Mouse (Mus musculus): ENCODE results near the gene 9330182L06Rik.

The 9330182L06Rik gene

DNA sequence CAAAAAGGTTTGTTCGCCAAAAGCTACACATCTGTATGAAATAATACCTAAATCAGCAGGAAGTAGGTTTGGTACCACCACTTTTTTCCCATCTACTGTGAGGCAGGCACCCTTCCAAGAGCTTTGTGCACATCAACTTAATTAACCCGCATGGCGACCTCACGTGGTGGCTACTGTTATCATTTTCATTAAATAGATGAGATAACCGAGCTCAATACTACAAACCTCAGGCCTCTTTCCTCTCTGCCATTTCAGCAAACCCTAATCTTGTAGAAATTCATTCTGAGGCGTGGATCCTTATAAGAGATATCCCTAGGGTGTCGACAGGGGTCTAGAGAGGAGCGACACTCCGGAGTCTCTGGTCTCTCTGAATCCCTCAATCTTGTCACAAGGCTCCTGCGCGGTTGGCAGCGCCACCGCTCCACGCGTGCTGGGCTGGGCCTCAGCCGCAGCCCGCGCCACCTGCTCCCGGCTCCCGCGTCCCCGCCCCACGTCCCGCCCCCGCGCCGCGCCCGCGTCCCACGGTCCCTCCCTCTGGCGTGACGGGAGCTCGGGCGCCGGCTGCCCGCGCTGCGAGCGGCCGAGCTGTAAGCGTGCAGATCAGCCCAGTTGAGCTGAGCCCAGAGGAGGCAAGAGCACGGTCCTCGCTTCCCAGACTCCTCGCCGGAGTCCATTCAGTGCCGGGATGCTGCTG lies at the start of gene 9330182L06Rik:
9330182L06Rik (plus strand) TSS at position 533 of the 694 bp plus-strand sequence.
- DNase-seq (ENCODE audit: low read depth), result no peak

DNA sequence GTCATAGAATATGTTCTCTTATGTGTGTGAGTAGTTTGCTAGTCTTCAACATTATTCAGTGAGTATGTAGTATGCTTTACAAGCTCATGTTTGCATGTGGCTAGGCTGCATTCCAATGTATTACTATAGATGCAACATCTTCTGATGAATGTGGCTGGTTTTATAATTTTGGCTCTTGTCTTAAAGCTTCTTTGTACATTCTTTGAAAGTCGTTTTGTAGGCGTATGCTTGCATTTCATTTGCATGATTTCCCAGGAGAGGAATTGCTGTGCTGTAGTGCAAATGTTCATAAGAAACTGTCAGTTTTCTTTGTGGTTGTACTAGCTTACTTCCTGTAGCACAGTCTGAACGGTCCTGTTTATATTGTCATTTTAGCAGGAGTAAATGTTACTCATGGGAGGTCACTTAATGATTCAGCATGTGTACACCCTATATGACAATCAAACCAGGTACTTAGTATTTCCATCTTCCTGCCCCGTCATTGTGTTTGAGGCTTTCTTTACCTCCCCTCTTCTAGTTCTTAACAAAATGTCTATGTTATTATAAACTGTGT lies 38.4 kb upstream of the 9330182L06Rik start:
- DNase-seq (ENCODE audit: low read depth), result no peak

DNA sequence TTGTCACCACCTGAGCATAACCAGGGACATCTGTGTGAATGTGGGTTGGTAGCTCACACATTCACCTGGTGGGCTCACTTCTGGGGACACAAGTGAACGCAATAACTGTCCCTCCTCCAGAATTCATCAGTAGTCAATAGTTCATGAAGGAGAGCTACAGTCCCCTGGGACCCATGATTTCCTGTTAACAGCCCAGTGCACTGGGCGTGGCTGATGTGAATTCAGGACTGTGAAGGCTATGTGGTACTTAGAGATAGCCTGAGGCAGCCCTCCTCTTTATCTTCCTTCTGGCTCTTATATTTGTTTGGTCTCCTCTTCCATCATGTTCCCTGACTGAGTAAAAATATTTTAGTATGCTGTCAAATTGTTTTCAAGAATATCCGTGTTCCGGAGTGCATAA lies 1.6 kb upstream of the 9330182L06Rik start:
- no peak for DNase-seq (ENCODE audit: low read depth)

DNA sequence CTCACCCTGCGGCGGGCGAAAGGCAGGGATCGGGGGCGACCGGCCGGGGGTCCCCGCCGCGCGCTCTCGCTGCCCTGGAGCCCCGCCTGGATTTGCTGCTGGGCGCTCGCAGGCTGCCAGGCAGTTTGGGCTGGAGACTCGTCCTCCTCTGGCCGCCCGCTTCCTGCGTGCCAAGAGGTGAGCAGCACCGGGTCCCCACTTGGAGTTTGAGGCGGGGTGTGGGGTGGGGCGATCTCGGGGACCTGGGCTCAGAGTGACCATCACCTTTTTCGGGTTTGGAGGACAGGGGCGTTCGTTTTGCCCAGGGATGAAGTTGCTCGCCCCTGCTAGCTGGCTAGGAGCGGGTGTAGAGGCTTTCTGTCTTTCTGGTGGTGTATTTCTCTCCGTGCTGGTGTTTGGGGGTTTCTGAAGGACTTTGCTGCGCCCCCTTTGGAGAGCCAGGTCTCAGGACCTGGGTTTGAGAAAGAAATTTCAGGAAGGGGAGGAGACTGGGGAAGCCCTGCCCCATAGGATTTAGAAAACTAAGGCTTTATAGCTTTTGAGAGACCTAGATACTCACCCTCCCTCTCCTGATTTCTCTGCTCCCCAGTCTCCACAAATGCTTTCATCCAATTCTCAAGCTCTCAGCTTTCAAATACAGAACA lies 484 bp downstream of the 9330182L06Rik start:
- no peak for DNase-seq (ENCODE audit: low read depth)

DNA sequence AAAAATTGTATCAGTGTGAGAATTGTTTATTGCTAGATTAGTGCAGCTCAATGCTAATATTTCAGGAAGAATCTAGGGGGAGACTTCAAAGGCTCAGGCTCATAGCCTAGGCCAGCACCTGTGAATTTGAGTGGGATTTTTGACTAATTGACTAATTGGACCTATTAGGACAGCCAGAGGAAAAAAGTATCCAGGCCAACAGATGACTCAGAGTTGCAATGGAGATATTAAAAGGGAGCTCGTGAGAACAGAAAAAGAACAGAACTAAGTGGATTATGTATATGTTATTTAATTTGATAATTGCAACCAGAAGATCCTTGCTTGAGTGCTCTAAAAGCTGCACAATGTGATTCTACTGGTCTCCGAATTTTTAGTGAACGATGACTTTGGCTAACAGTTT lies 3.7 kb downstream of the 9330182L06Rik start:
- DNase-seq (ENCODE audit: low read depth), result no peak

DNA sequence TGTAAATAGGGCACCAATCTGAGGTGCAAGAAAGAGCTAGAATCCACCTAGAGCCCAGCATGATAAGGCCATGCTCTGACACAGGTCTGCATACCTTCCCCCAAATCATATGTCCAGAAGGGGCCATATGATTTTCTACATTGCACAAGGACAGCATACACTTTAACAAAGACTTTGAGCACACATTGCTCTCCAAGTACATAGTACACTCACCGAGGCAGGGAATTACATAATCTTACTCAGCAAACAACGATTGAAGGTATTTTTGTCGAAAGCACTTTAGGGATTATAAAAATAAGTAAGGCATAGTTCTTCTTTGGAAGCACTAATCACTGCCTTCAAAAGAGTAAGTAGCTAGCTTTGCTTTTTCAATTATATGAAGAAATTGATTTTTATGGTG lies 7.1 kb downstream of the 9330182L06Rik start:
- no peak for DNase-seq (ENCODE audit: low read depth)

DNA sequence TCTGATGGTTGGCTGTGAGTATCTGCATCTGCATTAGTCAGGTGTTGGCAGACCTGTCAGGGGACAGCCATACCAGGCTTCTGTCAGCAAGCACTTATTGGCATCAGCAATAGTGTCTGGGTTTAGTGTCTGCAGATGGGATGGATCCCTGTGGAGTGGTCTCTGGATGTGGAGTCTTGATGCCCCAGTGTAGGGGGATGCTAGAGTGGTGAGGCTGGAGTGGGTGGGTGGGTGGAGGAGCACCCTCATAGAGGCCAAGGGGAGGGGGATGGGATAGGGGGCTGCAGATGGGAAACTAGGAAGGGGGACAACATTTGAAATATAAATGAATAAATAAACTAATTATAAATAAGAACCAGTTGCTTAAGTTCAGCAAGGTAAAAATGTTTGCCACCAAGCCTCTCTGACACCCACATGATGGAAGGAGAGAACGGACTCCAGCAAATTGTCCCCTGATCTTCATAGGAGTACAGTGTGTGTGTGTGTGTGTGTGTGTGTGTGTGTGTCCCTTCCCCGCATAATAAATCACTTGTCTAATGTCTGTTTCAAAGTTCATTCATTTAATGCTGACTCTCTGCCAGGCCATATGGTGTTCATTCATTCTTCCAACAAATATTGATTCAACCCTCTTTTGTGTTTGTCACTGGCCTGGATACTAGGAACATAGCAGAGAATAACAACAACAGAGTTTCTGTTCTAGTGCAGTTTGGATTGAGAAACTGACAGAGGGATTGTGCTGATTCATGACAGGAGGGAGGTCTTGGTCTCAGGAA lies 30.0 kb downstream of the 9330182L06Rik start:
- no peak for DNase-seq (ENCODE audit: low read depth)

DNA sequence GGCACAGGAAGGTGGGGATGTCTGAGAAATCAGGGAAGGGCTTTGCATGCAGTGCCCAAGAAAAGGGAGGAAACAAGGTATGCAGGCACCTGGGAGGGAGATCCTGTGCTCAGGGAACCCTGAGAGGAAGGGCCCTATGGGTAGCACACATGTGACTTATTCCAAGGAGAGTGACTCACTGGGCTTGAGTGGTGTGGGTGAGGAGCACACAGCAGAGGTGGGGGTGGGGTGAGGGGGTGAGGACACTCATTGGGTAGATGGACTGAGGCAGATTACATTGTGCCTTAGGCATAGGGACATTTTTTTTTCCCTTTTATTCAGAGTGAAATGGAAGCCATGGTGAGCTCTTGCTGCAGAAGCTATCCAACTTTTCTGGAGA lies 30.6 kb downstream of the 9330182L06Rik start:
- DNase-seq (ENCODE audit: low read depth), result no peak

DNA sequence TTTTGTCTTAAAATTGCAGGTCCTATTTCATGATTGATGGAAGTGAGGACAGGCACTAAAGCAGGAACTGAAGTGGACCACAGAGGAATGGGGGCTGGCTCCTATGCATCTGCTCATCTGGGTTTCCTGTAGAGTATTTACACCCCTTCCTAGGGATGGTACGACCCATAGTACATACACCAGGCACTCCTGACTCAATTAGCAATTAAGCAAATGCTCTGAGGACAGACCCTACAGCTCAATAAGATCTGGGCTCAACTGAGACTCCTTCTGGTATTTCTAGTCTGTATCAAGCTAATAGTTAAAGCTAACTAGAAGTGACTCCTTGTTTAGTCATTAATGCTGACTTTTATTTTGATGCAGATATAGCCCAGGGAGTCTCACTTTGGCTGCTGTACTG lies 60.9 kb downstream of the 9330182L06Rik start:
- no peak for DNase-seq (ENCODE audit: low read depth)

DNA sequence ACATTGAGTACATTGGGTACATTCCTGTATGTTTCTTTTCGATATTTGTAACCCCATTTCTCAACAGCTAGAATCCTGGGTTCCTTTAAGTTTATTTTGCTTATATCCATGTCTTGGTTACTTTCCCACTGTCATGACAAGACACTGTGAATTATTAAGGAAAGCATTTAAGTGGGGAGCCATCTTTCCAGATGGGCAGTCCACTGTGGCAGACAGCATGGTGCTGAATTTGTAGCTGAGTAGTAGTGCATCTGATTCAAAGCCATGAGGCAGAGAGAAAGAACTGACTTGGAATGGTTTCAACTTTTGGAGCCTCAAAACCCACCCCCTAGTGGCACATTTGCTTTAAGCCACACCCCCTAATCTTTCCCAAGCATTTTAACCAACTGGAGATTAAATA lies 61.6 kb downstream of the 9330182L06Rik start:
- DNase-seq (ENCODE audit: low read depth), result no peak

DNA sequence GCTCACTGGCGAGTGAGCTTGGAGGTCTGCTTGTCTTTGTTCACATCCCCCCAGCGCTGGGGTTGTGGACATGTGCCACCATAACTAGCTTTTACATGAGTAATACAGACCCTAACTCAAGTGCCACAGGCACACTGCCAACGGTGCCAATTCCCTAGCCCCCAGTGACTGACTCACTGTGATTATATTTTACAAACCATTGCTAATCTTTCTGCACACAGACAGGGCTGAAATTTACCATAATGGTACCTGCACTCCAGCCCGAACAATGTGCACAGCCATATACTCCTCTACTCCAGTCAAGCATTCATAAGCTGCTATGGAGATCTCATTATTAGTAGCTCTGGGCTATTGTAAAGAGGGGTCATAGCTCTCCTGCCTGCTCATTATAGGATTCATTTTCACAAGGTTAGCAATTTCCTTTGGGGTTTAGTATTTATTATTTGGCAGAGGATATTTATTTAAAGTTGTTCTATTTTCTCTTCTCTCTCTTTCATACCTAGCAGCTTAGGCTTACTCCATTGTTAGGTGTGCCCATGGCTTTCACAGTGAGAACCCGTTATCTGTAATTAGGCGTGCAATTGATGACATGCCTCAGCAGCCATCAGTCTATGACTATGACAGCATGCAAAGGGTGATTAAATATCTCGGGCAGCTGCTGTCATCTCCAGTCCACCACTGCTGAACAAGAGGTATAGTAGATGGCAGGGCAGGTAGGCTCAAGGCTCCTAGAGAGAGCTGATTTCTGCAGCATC lies 73.0 kb downstream of the 9330182L06Rik start:
- no peak for DNase-seq (ENCODE audit: low read depth)

DNA sequence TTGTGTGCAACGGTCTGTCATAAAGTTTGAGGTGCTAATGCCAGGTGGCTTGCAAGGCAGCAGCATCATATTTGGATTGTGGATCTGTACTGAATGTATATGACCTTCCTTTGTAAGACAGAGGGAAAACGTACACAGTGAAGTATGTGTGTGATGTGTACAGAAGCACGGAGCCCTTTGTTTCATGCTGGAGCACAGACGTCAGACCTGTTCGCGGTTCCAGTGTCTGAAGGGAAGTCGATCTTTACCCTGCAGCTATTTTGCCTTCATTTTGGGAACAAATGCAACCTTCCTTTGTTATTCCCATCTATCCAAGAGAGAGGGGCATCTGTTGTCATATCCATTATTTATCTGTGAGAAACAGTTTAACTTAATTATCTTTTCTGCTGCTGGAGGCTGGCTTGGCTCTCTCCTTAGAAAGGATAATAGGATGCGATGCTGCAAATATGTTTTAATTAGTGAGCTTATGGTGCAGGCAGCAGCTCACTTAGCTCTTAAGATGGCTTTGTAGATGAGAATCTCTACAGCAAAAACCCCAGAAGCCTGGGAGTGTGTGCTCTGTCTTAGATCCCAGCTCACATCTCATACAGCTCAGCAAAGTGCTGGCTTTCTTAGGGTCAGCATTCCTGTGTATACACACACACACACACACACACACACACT lies 73.7 kb downstream of the 9330182L06Rik start:
- DNase-seq (ENCODE audit: low read depth), result no peak

DNA sequence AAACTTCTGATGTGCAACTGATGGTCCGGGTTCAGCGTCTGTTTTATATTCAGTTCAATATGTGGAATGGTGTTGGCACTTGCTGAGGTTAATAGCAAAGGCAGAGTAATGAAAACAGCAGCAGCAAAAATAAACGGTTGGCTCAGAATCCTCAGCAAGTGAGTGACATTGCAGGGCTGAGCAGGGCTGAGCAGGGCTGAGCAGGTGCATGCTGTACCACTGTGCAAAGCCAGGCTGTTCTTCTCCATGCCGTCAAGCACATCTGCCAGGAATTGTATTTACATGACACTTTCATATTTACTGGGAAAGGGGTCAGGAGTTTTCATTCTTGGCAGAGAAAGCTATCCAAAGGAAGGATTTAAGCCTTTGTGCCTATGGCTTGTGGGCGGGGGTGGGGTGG lies 78.7 kb downstream of the 9330182L06Rik start:
- no peak for DNase-seq (ENCODE audit: low read depth)

DNA sequence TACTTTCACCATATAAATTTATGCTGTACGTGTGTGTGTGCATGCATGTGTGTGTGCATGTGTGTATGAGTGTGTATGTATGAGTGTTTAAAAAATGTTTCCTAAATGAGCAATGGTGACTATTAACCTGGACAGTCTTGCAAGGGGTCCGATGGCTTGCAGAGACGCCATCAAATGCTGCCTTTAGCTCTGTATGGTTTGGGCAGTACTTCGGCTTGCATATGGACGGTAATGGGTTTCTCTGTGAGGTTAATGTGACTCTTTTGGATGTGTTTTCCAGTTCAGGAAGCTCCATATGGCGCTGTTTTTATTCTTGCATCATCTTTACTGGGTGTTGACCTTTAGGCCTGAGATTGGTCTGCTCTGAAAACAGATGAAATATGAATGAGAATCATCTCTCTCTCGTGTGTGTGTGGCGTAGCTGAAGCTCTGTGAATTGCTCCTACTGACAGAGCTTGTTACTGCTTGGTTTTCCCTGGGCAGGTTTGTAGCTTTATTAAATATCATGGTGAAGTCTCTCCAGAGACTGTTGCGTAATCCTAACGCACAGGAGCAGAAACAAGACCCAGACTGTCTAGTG lies 79.2 kb downstream of the 9330182L06Rik start:
- peak; percentile 5 for DNase-seq (ENCODE audit: low read depth)

DNA sequence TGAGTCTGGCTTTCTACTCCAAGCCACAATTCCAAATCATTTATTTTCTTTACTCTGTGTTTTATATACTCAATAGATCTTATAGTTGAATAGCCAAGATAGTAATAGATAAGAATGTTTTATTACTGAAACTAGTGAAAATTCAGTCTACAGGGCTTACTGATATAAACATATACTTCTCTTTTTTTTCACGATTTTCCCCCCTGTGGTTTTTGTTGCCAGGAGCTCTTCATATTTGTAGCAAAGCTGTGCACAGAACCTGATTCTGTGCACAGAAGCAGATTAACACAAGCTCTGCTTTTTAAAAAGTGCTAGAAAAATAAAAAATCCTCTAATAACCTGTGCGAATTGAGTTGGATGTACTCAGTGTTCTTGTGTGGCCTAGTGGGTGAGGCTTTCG lies 79.7 kb downstream of the 9330182L06Rik start:
- DNase-seq (ENCODE audit: low read depth), result no peak

DNA sequence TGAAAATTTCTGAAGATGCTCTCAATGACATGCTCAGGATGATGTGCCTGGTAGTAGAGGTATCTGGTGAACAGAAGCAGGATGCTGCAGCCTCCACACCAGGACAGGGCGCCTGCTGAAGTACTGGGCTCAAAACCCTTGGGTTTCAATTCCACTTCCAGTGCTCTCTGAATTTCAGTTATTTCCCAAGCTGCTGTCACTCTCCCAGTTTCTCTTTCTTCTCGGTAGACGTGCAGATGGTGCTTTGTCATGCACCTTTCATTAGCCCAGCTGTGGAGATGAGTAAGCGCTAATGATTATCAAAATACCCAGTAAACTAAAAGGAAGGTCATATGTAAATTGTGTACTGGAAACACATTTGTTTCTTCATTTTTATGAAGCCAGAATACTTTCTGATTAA lies 80.6 kb downstream of the 9330182L06Rik start:
- no peak for DNase-seq (ENCODE audit: low read depth)

DNA sequence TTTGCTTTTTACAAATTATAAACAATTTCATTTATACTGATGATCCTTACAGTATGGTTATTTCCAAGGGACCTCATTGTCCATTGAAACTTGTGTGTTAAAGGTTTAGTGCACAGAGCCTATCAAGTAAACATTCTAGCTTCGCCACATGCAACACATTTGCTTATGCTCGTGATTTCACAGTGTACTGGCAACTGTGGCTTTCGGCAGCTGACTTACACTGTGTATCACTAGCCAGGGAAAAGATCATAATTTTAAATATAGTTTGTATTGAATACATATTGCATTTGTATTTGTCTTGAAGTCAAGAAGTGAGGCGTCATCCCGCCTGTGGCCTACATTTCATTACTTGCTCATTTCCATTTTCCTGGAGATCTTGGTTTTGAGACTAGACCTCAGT lies 86.2 kb downstream of the 9330182L06Rik start:
- no peak for DNase-seq (ENCODE audit: low read depth)

DNA sequence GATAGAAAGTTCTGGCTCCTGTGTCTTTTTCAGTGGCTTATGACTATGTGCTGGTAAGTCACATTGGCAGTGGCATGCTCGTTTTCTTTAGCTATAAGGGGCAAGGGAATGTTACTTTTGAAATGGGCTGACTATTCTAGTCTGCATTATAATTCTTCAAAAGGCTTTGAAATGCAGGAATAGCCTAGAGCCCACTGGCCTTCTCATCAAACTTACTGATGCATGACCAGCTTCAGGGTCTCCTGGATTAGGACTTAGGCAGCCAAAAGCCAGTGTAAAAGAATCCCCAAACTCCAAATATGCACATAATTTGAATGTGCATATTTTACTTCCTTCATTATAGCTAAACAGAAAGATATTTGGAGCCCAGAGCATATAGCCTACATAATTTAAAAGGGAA lies 86.7 kb downstream of the 9330182L06Rik start:
- no peak for DNase-seq (ENCODE audit: low read depth)

DNA sequence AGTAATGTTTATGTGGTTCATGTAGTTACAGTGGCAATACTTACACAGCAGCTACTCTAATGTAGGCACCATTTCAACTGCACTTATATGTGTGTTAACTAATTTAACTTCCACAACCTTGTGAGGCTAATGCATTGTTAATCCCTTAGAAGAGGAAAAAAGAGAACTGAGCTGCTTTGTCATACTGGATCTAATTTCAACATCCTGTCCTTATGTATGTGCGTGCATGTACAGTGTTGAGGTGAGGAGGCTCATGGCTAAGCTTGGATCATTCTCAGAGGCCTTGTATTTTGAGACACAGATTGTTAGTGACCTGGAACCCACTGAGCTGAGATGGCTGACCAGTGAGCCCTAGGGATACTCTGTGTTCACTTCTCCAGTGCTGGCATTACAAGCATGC lies 88.3 kb downstream of the 9330182L06Rik start:
- no peak for DNase-seq (ENCODE audit: low read depth)

DNA sequence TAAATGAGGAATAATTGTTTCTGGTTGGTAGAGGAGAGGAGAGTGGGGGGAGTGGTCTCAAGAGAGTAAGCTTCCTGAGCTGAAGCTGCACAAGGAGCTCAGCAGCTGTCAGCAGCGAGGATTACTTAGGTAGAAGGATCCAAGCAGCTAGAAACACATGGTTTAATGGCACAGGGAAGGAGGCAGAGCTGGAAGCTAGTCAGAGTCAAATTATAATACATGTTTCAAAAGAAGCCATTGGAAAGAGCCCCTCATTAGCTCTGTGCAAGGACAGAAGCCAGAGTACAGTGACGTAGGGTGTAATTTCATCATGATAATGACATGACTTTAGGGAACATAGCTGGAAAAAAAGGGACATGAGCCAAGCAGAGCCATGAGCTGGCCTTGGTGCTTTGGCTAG lies 92.2 kb downstream of the 9330182L06Rik start:
- no peak for DNase-seq (ENCODE audit: low read depth)

DNA sequence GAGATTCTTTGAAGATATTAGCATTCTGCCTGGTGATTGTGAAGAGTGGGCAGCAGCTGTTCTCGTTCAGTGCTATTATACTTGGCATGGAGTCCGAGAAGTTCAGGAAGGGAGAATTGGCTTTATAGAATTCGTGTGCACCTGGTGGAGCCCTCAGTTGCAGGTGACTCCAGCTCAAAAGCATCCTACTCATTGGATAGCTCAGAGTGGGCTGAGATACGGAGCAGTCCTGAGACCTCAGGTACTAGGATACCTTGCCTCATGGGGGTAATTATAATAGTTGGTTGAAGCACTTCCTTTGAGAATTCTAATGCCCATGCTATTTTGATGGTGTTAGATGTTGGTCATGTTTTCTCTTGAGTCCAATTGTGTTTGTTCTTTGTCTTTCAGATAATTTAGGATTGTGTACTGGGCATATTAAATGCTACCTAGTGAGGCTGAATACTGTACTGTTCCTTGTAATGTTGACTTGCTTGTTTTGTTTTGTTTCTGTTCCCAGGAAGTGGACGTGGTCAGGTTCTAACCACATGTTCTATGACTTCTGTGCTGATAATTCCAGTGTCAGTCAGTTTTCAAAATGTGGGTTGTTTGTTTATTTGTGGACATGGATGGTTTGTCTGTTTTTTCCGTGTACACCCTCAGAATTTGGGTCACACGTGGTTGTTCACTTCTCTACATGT lies 96.2 kb downstream of the 9330182L06Rik start:
- no peak for DNase-seq (ENCODE audit: low read depth)

Data from fibroblast of lung, adult 2 months (primary cell).